Mouse (Mus musculus) liver, embryonic 14.5 days (tissue): Measurements from ENCODE around the gene 0610040J01Rik.

Experiments
- CTCF ChIP-seq: IDR thresholded peaks from 2 replicates; pipeline ENCODE4 v1.5.1; 2016; ENCODE audit warnings: antibody characterized with exemption, low read depth, control low read depth
- EP300 ChIP-seq: IDR thresholded peaks from 2 replicates; pipeline ENCODE4 v1.6.1; 2016; ENCODE audit warnings: antibody characterized with exemption, low read depth

GRCm38 (mm10) chr5:63938575-63938974 lies 126.4 kb downstream of the 0610040J01Rik start:
- no peak for TF ChIP-seq CTCF
- TF ChIP-seq EP300, result no peak
